Mouse (Mus musculus): ENCODE results near the gene Dnase1. TPM values are rescaled to one million over a fixed set of nuclear protein-coding genes. Genes with fewer than 3 reads are reported as not detected.

The Dnase1 gene
- total and polyA plus RNA-seq, 3 experiments = 0.81 to 7.7 TPM; not detected in 1

- TF ChIP-seq NRF1 (IDR thresholded peaks at IDR 0.05; ENCODE audit: insufficient read depth, low read depth, low read length, poor library complexity, severe bottlenecking) = no peak
These were observed 38.1 kb downstream of the Dnase1 start (continued) for GRCm38 (mm10) chr16:4074836-4075235.

- Histone ChIP-seq H3K27ac (ENCODE audit: control insufficient read depth, low read depth, low read length) (peak within 1 kb of the TSS; percentile 75), H3K36me3 (ENCODE audit: control insufficient read depth in 1 of 2, insufficient read depth in 2 of 2, low read length in 2 of 2) (peaks cover 0 to 47% of the 10 kb centered on the region in 2 experiments; a peak in 2 of 4 replicates), H3K4me3 (ENCODE audit: control insufficient read depth in 1 of 2, insufficient read depth in 1 of 2, low read depth in 2 of 2, low read length in 2 of 2) (peak within 1 kb of the TSS; percentile 93 to 95), H3K79me2 (ENCODE audit: control insufficient read depth, insufficient read depth, low read length, poor library complexity) (peaks cover 35% of the 10 kb centered on the region), H3K9ac (ENCODE audit: control insufficient read depth, low read depth, low read length, poor library complexity, severe bottlenecking) (peak within 1 kb of the TSS; percentile 90), H3K4me1 (ENCODE audit: control insufficient read depth in 1 of 2, insufficient read depth in 2 of 2, low read length in 2 of 2) (peaks cover 16 to 36% of the 10 kb centered on the region in 2 experiments), H3K9me3 (replicated peaks; ENCODE audit: insufficient read depth, low read length) (no peaks in the 10 kb centered on the region), H3K27me3 (ENCODE audit: control insufficient read depth in 1 of 2, insufficient read depth in 2 of 2, low read length in 2 of 2) (no peaks in the 10 kb centered on the region)
- DNase-seq (ENCODE audit: low read depth, low spot score) = peak; percentile 95
- TF ChIP-seq TBP (IDR thresholded peaks at IDR 0.05; ENCODE audit: low read depth, low read length) = peak; percentile 82
- no peak for TF ChIP-seq TAL1 (IDR thresholded peaks at IDR 0.05; ENCODE audit: low read length)
- 0 out of 2 replicates have a peak, but pooled peaks have one; percentile 28 for TF ChIP-seq CHD2 (IDR thresholded peaks at IDR 0.05; ENCODE audit: low read length)
- peak in 1 of 2 experiments; percentile 65; a peak in 2 of 4 replicates for TF ChIP-seq EP300 (IDR thresholded peaks at IDR 0.05; ENCODE audit: low read depth in 1 of 2, low read length in 2 of 2)
- TF ChIP-seq UBTF (IDR thresholded peaks at IDR 0.05; ENCODE audit: borderline replicate concordance, insufficient read depth, low read depth, low read length) = no peak
- TF ChIP-seq MYB (IDR thresholded peaks at IDR 0.05; ENCODE audit: low read depth, low read length) = no peak
- TF ChIP-seq POLR2A (IDR thresholded peaks at IDR 0.05; ENCODE audit: control insufficient read depth in 1 of 2, insufficient read depth in 1 of 2, low read depth in 1 of 2, low read length in 2 of 2, poor library complexity in 1 of 2) = peak; percentile 93 to 95
- TF ChIP-seq RCOR1 (IDR thresholded peaks at IDR 0.05; ENCODE audit: low read depth, low read length) = no peak
- peak; percentile 96 for TF ChIP-seq MAZ (IDR thresholded peaks at IDR 0.05; ENCODE audit: low read depth, low read length)
- TF ChIP-seq ZMIZ1 (IDR thresholded peaks at IDR 0.05; ENCODE audit: low read depth, low read length) = peak; percentile 88
- TF ChIP-seq GABPA (IDR thresholded peaks at IDR 0.05; ENCODE audit: low read depth, low read length) = no peak; the same call in 1 of the 2 replicates
- peak; percentile 95 for TF ChIP-seq MXI1 (IDR thresholded peaks at IDR 0.05; ENCODE audit: low read depth, low read length)
- peak; percentile 92 for TF ChIP-seq KAT2A (conservative IDR thresholded peaks at IDR 0.05; ENCODE audit: low read depth, low read length)
- peak; percentile 29; the same call in 1 of the 2 replicates for TF ChIP-seq ZC3H11A (IDR thresholded peaks at IDR 0.05; ENCODE audit: low read depth, low read length)
- TF ChIP-seq GATA1 (IDR thresholded peaks at IDR 0.05; ENCODE audit: low read depth, low read length) = no peak
- TF ChIP-seq POLR2AphosphoS2 (IDR thresholded peaks at IDR 0.05; ENCODE audit: low read length) = peak; percentile 91
- no peak for TF ChIP-seq CTCF (IDR thresholded peaks at IDR 0.05 in 2 of 3, conservative IDR thresholded peaks at IDR 0.05 in 1 of 3; ENCODE audit: control insufficient read depth in 1 of 3, insufficient read depth in 1 of 3, low read depth in 2 of 3, low read length in 3 of 3, poor library complexity in 1 of 3, severe bottlenecking in 1 of 3)
- TF ChIP-seq E2F4 (IDR thresholded peaks at IDR 0.05; ENCODE audit: borderline replicate concordance, low read depth, low read length) = no peak
- peak; percentile 49; the same call in 1 of the 2 replicates for TF ChIP-seq ETS1 (IDR thresholded peaks at IDR 0.05; ENCODE audit: low read depth, low read length)
- no peak for TF ChIP-seq USF1 (IDR thresholded peaks at IDR 0.05; ENCODE audit: low read depth, low read length)
- TF ChIP-seq HCFC1 (IDR thresholded peaks at IDR 0.05; ENCODE audit: low read depth, low read length) = peak; percentile 98
- TF ChIP-seq MAX (IDR thresholded peaks at IDR 0.05; ENCODE audit: low read length) = peak; percentile 90
- TF ChIP-seq NELFE (IDR thresholded peaks at IDR 0.05; ENCODE audit: low read depth, low read length) = peak; percentile 97
- no peak for TF ChIP-seq ZNF384 (IDR thresholded peaks at IDR 0.05; ENCODE audit: low read depth, low read length)
- peak; percentile 77; the same call in 1 of the 2 replicates for TF ChIP-seq MYC (IDR thresholded peaks at IDR 0.05; ENCODE audit: low read depth, low read length)
- TF ChIP-seq POLR2AphosphoS5 (IDR thresholded peaks at IDR 0.05; ENCODE audit: borderline replicate concordance, low read depth, low read length) = peak; percentile 32; the same call in 1 of the 2 replicates
- no peak for TF ChIP-seq USF2 (IDR thresholded peaks at IDR 0.05; ENCODE audit: borderline replicate concordance in 1 of 2, insufficient read depth in 1 of 2, low read depth in 1 of 2, low read length in 2 of 2)
- peak; percentile 79 for TF ChIP-seq ELF1 (IDR thresholded peaks at IDR 0.05; ENCODE audit: low read depth, low read length)
- TF ChIP-seq CHD1 (IDR thresholded peaks at IDR 0.05; ENCODE audit: low read depth, low read length) = 0 out of 2 replicates have a peak, but pooled peaks have one; percentile 2
- no peak for TF ChIP-seq RAD21 (IDR thresholded peaks at IDR 0.05; ENCODE audit: low read depth, low read length)
- TF ChIP-seq NRF1 (IDR thresholded peaks at IDR 0.05; ENCODE audit: insufficient read depth, low read depth, low read length, poor library complexity, severe bottlenecking) = 0 out of 2 replicates have a peak, but pooled peaks have one; percentile 26
- TF ChIP-seq SIN3A (IDR thresholded peaks at IDR 0.05; ENCODE audit: low read length) = peak; percentile 98
- TF ChIP-seq TCF12 (IDR thresholded peaks at IDR 0.05; ENCODE audit: low read depth, low read length) = peak; percentile 80
- no peak for TF ChIP-seq MAFK (IDR thresholded peaks at IDR 0.05; ENCODE audit: borderline replicate concordance, low read depth, low read length)
These were observed 40.8 kb downstream of the Dnase1 start, which contains the start of gene Trap1 for GRCm38 (mm10) chr16:4077384-4078061. Gene Trap1 (minus strand): TSS chr16:4077827.
